Mouse (Mus musculus): ENCODE data around the gene Fam161b.

DNA sequence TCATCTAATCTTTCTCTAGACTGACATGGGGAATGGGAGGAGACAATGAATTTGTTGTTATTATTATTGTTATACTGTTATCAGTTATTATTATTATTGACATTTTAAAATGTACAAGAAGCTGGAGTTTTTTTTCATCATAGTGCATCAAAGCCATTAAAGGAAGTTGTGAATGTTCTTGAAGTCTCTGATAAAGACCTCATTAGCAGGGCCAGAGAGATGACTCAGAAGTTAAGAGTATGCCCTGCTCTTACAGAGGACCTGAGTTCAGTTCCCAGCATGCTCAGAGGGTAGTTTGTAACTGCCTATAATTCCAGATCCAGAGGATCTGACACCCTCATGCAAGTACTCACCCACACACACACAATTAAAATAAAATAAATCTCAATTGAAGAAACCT, 36.1 kb upstream of the Fam161b start:
- TF ChIP-seq CTCF (IDR thresholded peaks at IDR 0.05; ENCODE audit: borderline replicate concordance, extremely low read depth, insufficient read depth, insufficient read length) (no peak), POLR2A (IDR thresholded peaks at IDR 0.05; ENCODE audit: borderline replicate concordance, extremely low read depth, insufficient read depth, insufficient read length, poor library complexity, severe bottlenecking) (no peak)
